In the genomic region with DNA sequence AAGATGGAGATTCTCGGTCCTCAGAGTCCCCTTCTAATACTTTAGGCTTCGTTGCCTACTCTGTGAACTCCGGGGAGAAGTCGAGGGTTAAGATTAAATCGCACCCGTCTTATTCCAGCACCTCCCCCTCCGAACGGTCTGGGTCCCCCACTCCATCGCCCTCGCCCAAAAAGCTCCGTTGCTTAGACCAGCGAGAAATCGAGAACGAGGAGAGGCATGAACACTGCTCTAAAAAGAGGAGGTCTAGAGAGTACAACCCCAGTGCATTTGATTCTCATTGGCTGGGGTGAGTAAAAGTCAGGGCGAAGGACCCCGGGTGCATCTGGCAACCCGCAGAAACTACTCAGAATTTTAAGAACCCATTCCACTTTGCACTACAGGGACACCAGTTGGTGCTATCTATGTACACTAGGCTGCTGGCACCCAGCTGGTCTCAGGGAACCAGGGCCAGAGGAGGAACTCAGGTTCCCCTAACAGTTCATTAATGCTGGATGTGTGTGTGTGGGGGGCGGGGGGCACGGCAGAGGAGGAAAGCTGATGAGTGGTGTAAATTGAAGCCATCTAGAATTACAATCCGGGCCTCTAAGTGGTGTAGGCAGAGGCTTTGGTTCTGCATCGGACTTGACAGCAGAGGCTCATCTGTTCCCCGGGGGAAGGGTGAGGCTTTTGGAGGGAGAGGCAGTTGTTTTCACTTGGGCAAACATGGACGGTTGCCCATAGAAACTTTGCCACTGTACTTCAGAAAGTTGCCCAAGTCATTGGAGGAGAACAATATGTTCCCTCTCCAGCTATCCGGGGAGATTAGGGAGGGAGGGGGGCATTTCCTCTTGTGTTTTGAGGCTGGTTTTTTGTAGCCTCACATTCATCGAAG, we compare ENCODE assay signal across 8 mouse cellular contexts. TPM values are rescaled to one million over a fixed set of nuclear protein-coding genes. Genes with fewer than 3 reads are reported as not detected.
DNase-seq lines count a peak whose midpoint lies in the region; ATAC-seq and TF ChIP-seq lines count a peak whose summit lies in the region.

No protein-coding gene starts in this region.

- H3K27ac ChIP-seq in gastrocnemius, adult 2 months = peak overlapping the region; percentile 98
- H3K27ac ChIP-seq in hindbrain, embryonic 15.5 days (replicated peaks) = peak overlapping the region; percentile 95
- peak overlapping the region; percentile 100 for H3K27ac ChIP-seq in liver, embryonic 15.5 days (replicated peaks)
- peak overlapping the region; percentile 97 for H3K27ac ChIP-seq in neural tube, embryonic 11.5 days (ENCODE audit: low read depth, low read length)

- peaks cover 35% of the 10 kb centered on the region for H3K4me1 ChIP-seq in hindbrain, embryonic 15.5 days (replicated peaks)
- peaks cover 47% of the 10 kb centered on the region for H3K4me1 ChIP-seq in liver, embryonic 15.5 days (replicated peaks)
- peaks cover 15% of the 10 kb centered on the region for H3K4me1 ChIP-seq in neural tube, embryonic 11.5 days (ENCODE audit: control insufficient read depth, insufficient read depth, low read length)

- H3K27me3 ChIP-seq in hindbrain, embryonic 15.5 days = no peaks in the 10 kb centered on the region
- H3K27me3 ChIP-seq in liver, embryonic 15.5 days = no peaks in the 10 kb centered on the region
- H3K27me3 ChIP-seq in neural tube, embryonic 11.5 days (ENCODE audit: control insufficient read depth, insufficient read depth, low read length) = no peaks in the 10 kb centered on the region

- H3K9me3 ChIP-seq in hindbrain, embryonic 15.5 days = no peaks in the 10 kb centered on the region
- H3K9me3 ChIP-seq in liver, embryonic 15.5 days (replicated peaks) = no peaks in the 10 kb centered on the region
- no peaks in the 10 kb centered on the region for H3K9me3 ChIP-seq in neural tube, embryonic 11.5 days (ENCODE audit: control insufficient read depth, low read length)

- DNase-seq in right cerebral cortex, postnatal 25 days = peak; percentile 39
- DNase-seq in right cerebral cortex, postnatal 14 days = no peak
- peak; percentile 21 for DNase-seq in cerebellum, adult 9-10 months
- DNase-seq in gastrocnemius, adult 2 months = peak; percentile 86
- DNase-seq in neural tube, embryonic 11.5 days (ENCODE audit: low spot score) = peak; percentile 41
- no peak for DNase-seq in left cerebral cortex, adult 18-20 months (ENCODE audit: low spot score in 2 of 2)

- H3K9ac ChIP-seq in hindbrain, embryonic 15.5 days = peak overlapping the region; percentile 96
- peak overlapping the region; percentile 94 for H3K9ac ChIP-seq in liver, embryonic 15.5 days
- peak overlapping the region; percentile 90 for H3K9ac ChIP-seq in neural tube, embryonic 11.5 days (ENCODE audit: low read length)

- H3K36me3 ChIP-seq in hindbrain, embryonic 15.5 days = peaks cover 33% of the 10 kb centered on the region
- H3K36me3 ChIP-seq in liver, embryonic 15.5 days (replicated peaks) = peaks cover 37% of the 10 kb centered on the region
- H3K36me3 ChIP-seq in neural tube, embryonic 11.5 days (ENCODE audit: control insufficient read depth, insufficient read depth, low read length) = peaks cover 8% of the 10 kb centered on the region

- H3K4me3 ChIP-seq in gastrocnemius, adult 2 months = peak overlapping the region; percentile 88
- H3K4me3 ChIP-seq in hindbrain, embryonic 15.5 days = peak overlapping the region; percentile 80
- peak overlapping the region; percentile 92 for H3K4me3 ChIP-seq in liver, embryonic 15.5 days (replicated peaks)
- peak overlapping the region; percentile 79 for H3K4me3 ChIP-seq in neural tube, embryonic 11.5 days (ENCODE audit: low read depth, low read length)

- H3K4me2 ChIP-seq in hindbrain, embryonic 15.5 days = peak overlapping the region; percentile 71
- H3K4me2 ChIP-seq in liver, embryonic 15.5 days = peak overlapping the region; percentile 86
- H3K4me2 ChIP-seq in neural tube, embryonic 11.5 days (ENCODE audit: low read depth) = peak overlapping the region; percentile 73

- WGBS in hindbrain, embryonic 15.5 days = 2% methylated on average over 25 of the region's 25 CpGs
- WGBS in liver, embryonic 15.5 days (ENCODE audit: insufficient replicate concordance) = 2% methylated on average over 25 of the region's 25 CpGs
- WGBS in neural tube, embryonic 11.5 days = 3% methylated on average over 25 of the region's 25 CpGs

- no peak for ATAC-seq in hindbrain, embryonic 15.5 days (ENCODE audit: low FRiP score, low read depth)
- no peak for ATAC-seq in liver, embryonic 15.5 days (ENCODE audit: insufficient read depth)
- no peak for ATAC-seq in neural tube, embryonic 11.5 days (ENCODE audit: insufficient read depth, low FRiP score, low TSS enrichment)

- TF ChIP-seq CTCF in gastrocnemius, adult 2 months (IDR thresholded peaks at IDR 0.05) = no peak

- intact Hi-C loops in gastrocnemius, adult 2 months (cut with DNase I) = loop anchor here (1.0 to 2.0 kb wide), 2 partner anchors 21 to 132 kb away; no protein-coding TSS in a partner anchor

RNA-seq across cellular contexts. Expression of a gene that starts 1.1 kb away (rescaled TPM):
- total RNA-seq in gastrocnemius, adult 2 months (2021) = 1 to 10 TPM; 1.6 to 4.4 TPM
- 1.6 TPM in 2 replicates for polyA plus RNA-seq in hindbrain, embryonic 15.5 days (2015; fragmentation: Nextera tagmentation; extraction: Ambion mirVana)
- 0.55 TPM in 2 replicates for polyA plus RNA-seq in liver, embryonic 15.5 days (2015; fragmentation: Nextera tagmentation; extraction: Ambion mirVana)
- 0.49 and 0.57 TPM in 2 replicates for polyA plus RNA-seq in neural tube, embryonic 11.5 days (2014; fragmentation: Nextera tagmentation; extraction: Ambion mirVana)
- total RNA-seq in left cerebral cortex, adult 18-20 months (2021) = 1 to 10 TPM; 3.3 to 3.4 TPM

RNA-seq across cellular contexts. Expression of a gene that starts 1.4 kb away (rescaled TPM):
- total RNA-seq in gastrocnemius, adult 2 months (2021) = 100 to 1,000 TPM; 501 to 689 TPM
- polyA plus RNA-seq in hindbrain, embryonic 15.5 days (2015; fragmentation: Nextera tagmentation; extraction: Ambion mirVana) = 214 and 219 TPM in 2 replicates
- polyA plus RNA-seq in liver, embryonic 15.5 days (2015; fragmentation: Nextera tagmentation; extraction: Ambion mirVana) = 117 and 128 TPM in 2 replicates
- 132 and 134 TPM in 2 replicates for polyA plus RNA-seq in neural tube, embryonic 11.5 days (2014; fragmentation: Nextera tagmentation; extraction: Ambion mirVana)
- total RNA-seq in left cerebral cortex, adult 18-20 months (2021) = 1,000 to 10,000 TPM; 1,798 to 1,811 TPM

RNA-seq across cellular contexts. Expression of a gene that starts 9.6 kb away (rescaled TPM):
- not detected for total RNA-seq in gastrocnemius, adult 2 months (2021)
- not detected in 2 replicates for polyA plus RNA-seq in hindbrain, embryonic 15.5 days (2015; fragmentation: Nextera tagmentation; extraction: Ambion mirVana)
- not detected in 2 replicates for polyA plus RNA-seq in liver, embryonic 15.5 days (2015; fragmentation: Nextera tagmentation; extraction: Ambion mirVana)
- not detected in 2 replicates for polyA plus RNA-seq in neural tube, embryonic 11.5 days (2014; fragmentation: Nextera tagmentation; extraction: Ambion mirVana)
- not detected for total RNA-seq in left cerebral cortex, adult 18-20 months (2021)

RNA-seq across cellular contexts. Expression of a gene that starts 26.9 kb away (rescaled TPM):
- total RNA-seq in gastrocnemius, adult 2 months (2021) = not detected
- polyA plus RNA-seq in hindbrain, embryonic 15.5 days (2015; fragmentation: Nextera tagmentation; extraction: Ambion mirVana) = 0.45 and 1.0 TPM in 2 replicates
- polyA plus RNA-seq in liver, embryonic 15.5 days (2015; fragmentation: Nextera tagmentation; extraction: Ambion mirVana) = 0.06 TPM in 2 replicates
- polyA plus RNA-seq in neural tube, embryonic 11.5 days (2014; fragmentation: Nextera tagmentation; extraction: Ambion mirVana) = 0.12 and 0.55 TPM in 2 replicates
- not detected for total RNA-seq in left cerebral cortex, adult 18-20 months (2021)

RNA-seq across cellular contexts. Expression of a gene that starts 57.2 kb away (rescaled TPM):
- total RNA-seq in gastrocnemius, adult 2 months (2021) = under 1 TPM in 1 of 2 experiments, not detected in 1; 0.18 TPM
- 0.09 and 0.26 TPM in 2 replicates for polyA plus RNA-seq in hindbrain, embryonic 15.5 days (2015; fragmentation: Nextera tagmentation; extraction: Ambion mirVana)
- polyA plus RNA-seq in liver, embryonic 15.5 days (2015; fragmentation: Nextera tagmentation; extraction: Ambion mirVana) = not detected in 2 replicates
- polyA plus RNA-seq in neural tube, embryonic 11.5 days (2014; fragmentation: Nextera tagmentation; extraction: Ambion mirVana) = not detected in 2 replicates
- 1 to 10 TPM; 1.7 to 1.9 TPM for total RNA-seq in left cerebral cortex, adult 18-20 months (2021)

Comparison
In these comparisons a context has a peak if more than half of its experiments do, and no peak if none do; other contexts are left out.
1. DNase-seq: peak in right cerebral cortex, postnatal 25 days (single experiment), cerebellum, adult 9-10 months (single experiment), gastrocnemius, adult 2 months (single experiment) and neural tube, embryonic 11.5 days (single experiment); none in right cerebral cortex, postnatal 14 days (single experiment) and left cerebral cortex, adult 18-20 months (0 of 2).
2. Peak in every context shown above with its lines, with median percentiles within 50 percentile points of each other: H3K27ac ChIP-seq, H3K4me3 ChIP-seq, H3K4me2 ChIP-seq and H3K9ac ChIP-seq.